In genomic region chr11:54171175-54171574, GRCm38 (mm10) we compare ENCODE assay signal across 25 mouse cellular contexts.
DNase-seq lines count a peak whose midpoint lies in the region; ATAC-seq and TF ChIP-seq lines count a peak whose summit lies in the region.
"Had no signal": no experiment of that assay in that cellular context is flagged by ENCODE, and none has a peak within 500 bp of the region (broad histone marks: within the 10 kb centered on the region; RNA-seq: fewer than 3 reads in every experiment).

No protein-coding gene starts in this region.

- 0 out of 2 replicates have a peak, but pooled peaks have one; percentile 32 for ATAC-seq in common myeloid progenitor, adult 5-6 weeks (replicated peaks; ENCODE audit: low read depth, poor library complexity, severe bottlenecking)
- ATAC-seq in megakaryocyte, adult 5-6 weeks (ENCODE audit: poor library complexity, severe bottlenecking): peak; percentile 60; the same call in 1 of the 2 replicates
- no peak for ATAC-seq in activated CD4-positive, CD25-positive, alpha-beta regulatory T cell, adult 4 months
- ATAC-seq: CD4-positive, CD25-positive, alpha-beta regulatory T cell, adult 4 months; forebrain, embryonic 15.5 days; hindbrain, embryonic 16.5 days; intestine, embryonic 16.5 days had no signal

- peaks cover 20% of the 10 kb centered on the region for H3K9me3 ChIP-seq in CH12.LX (replicated peaks; ENCODE audit: low read length)
- H3K9me3 ChIP-seq: embryonic facial prominence, embryonic 10.5 days; embryonic facial prominence, embryonic 13.5 days; forebrain, embryonic 12.5 days; forebrain, embryonic 15.5 days; hindbrain, embryonic 13.5 days had no signal

- H3K36me3 ChIP-seq in CH12.LX (replicated peaks in 1 of 2; ENCODE audit: control insufficient read depth in 1 of 2, insufficient read depth in 1 of 2, low read length in 1 of 2): no peaks in the 10 kb centered on the region
- H3K36me3 ChIP-seq: embryonic facial prominence, embryonic 10.5 days; embryonic facial prominence, embryonic 13.5 days; forebrain, embryonic 12.5 days; forebrain, embryonic 15.5 days; hindbrain, embryonic 10.5 days; hindbrain, embryonic 13.5 days had no signal

- H3K27ac ChIP-seq in CH12.LX (ENCODE audit: insufficient read depth, low read depth): no peak overlapping the region
- H3K27ac ChIP-seq: embryonic facial prominence, embryonic 10.5 days; embryonic facial prominence, embryonic 13.5 days; forebrain, embryonic 12.5 days; forebrain, embryonic 15.5 days; hindbrain, embryonic 10.5 days; hindbrain, embryonic 13.5 days had no signal

- peaks cover 2 to 21% of the 10 kb centered on the region in 2 experiments; a peak in 3 of 4 replicates for H3K4me1 ChIP-seq in CH12.LX (ENCODE audit: control insufficient read depth in 1 of 2, insufficient read depth in 2 of 2)
- H3K4me1 ChIP-seq: embryonic facial prominence, embryonic 10.5 days; embryonic facial prominence, embryonic 13.5 days; forebrain, embryonic 15.5 days; hindbrain, embryonic 10.5 days; hindbrain, embryonic 13.5 days had no signal

- in situ Hi-C loops in CH12.LX (cut with MboI; ENCODE audit: low pct_ligation_motif_present, low pct_unique_long_range_greater_than_20kb, low sequenced_read_pairs): no loop called here

- no peak for TF ChIP-seq CTCF in CH12.LX (conservative IDR thresholded peaks at IDR 0.05 in 1 of 2, IDR thresholded peaks at IDR 0.05 in 1 of 2; ENCODE audit: low read depth in 2 of 2, low read length in 2 of 2)

- H3K4me2 ChIP-seq in CH12.LX (ENCODE audit: insufficient read depth, low read depth, poor library complexity, severe bottlenecking): peak overlapping the region; percentile 65; the same call in 1 of the 2 replicates
- H3K4me2 ChIP-seq: embryonic facial prominence, embryonic 13.5 days; forebrain, embryonic 12.5 days; forebrain, embryonic 15.5 days; heart, embryonic 11.5 days; hindbrain, embryonic 13.5 days had no signal

- H3K9ac ChIP-seq in CH12.LX (ENCODE audit: insufficient read depth, low read depth): no peak overlapping the region
- H3K9ac ChIP-seq: embryonic facial prominence, embryonic 13.5 days; forebrain, embryonic 12.5 days; forebrain, embryonic 15.5 days; hindbrain, embryonic 13.5 days had no signal

- H3K79me2 ChIP-seq in CH12.LX (replicated peaks; ENCODE audit: control insufficient read depth, extremely low read depth, insufficient read depth, poor library complexity, severe bottlenecking): no peaks in the 10 kb centered on the region

- dilution Hi-C loops in CH12.LX (cut with MboI; ENCODE audit: extremely low pct_ligation_motif_present, extremely low pct_unique_long_range_greater_than_20kb, low sequenced_read_pairs): no loop called here

- TF ChIP-seq POLR2A in CH12.LX (IDR thresholded peaks at IDR 0.05; ENCODE audit: low read depth, low read length): no peak

- no peak for TF ChIP-seq RAD21 in CH12.LX (IDR thresholded peaks at IDR 0.05; ENCODE audit: low read depth, low read length)

- no peak overlapping the region for H3K4me3 ChIP-seq in CH12.LX (replicated peaks in 1 of 3; ENCODE audit: low read depth in 2 of 3, low read length in 2 of 3, poor library complexity in 1 of 3)
- H3K4me3 ChIP-seq: embryonic facial prominence, embryonic 10.5 days; embryonic facial prominence, embryonic 13.5 days; erythroblast, embryonic 14.5 days; forebrain, embryonic 12.5 days; forebrain, embryonic 15.5 days; hindbrain, embryonic 10.5 days; hindbrain, embryonic 13.5 days had no signal

- H3K27me3 ChIP-seq in CH12.LX (replicated peaks): no peaks in the 10 kb centered on the region
- H3K27me3 ChIP-seq: embryonic facial prominence, embryonic 13.5 days; forebrain, embryonic 12.5 days; forebrain, embryonic 15.5 days; hindbrain, embryonic 13.5 days had no signal

- DNase-seq in CH12.LX (ENCODE audit: extremely low read depth): no peak
- no peak for DNase-seq in cerebellum, adult 18-20 months
- DNase-seq in gastrocnemius, postnatal 14 days: no peak
- no peak for DNase-seq in yolk sac, embryonic 10.5 days (ENCODE audit: low spot score)
- DNase-seq: adrenal gland, adult 8-10 months; adrenal gland, postnatal 25 days; cerebellum, adult 11-12 months; cerebellum, adult 9-10 months; cerebellum, postnatal 14 days; embryo, embryonic 11 days; gastrocnemius, postnatal 36 days had no signal

- TF ChIP-seq EP300 in CH12.LX (IDR thresholded peaks at IDR 0.05; ENCODE audit: low read length): no peak; the same call in 1 of the 2 replicates

- intact Hi-C loops in gastrocnemius, postnatal 14 days (cut with DNase I; ENCODE audit: low total_unique reads): no loop called here

TF ChIP-seq in CH12.LX, 34 proteins besides CTCF, POLR2A, EP300 and RAD21:
- TF ChIP-seq E2F4 (IDR thresholded peaks at IDR 0.05; ENCODE audit: insufficient replicate concordance, low read depth, low read length) (no peak), TBP (conservative IDR thresholded peaks at IDR 0.05; ENCODE audit: low read depth, low read length) (no peak), MAX (IDR thresholded peaks at IDR 0.05; ENCODE audit: low read length) (no peak), ZMIZ1 (IDR thresholded peaks at IDR 0.05; ENCODE audit: low read depth, low read length) (no peak), UBTF (IDR thresholded peaks at IDR 0.05; ENCODE audit: low read depth, low read length) (no peak), MYC (IDR thresholded peaks at IDR 0.05; ENCODE audit: low read depth, low read length) (no peak), SIN3A (IDR thresholded peaks at IDR 0.05; ENCODE audit: low read length) (no peak), SMC3 (IDR thresholded peaks at IDR 0.05; ENCODE audit: low read depth, low read length) (no peak), CHD1 (IDR thresholded peaks at IDR 0.05; ENCODE audit: low read depth, low read length) (no peak), TCF12 (IDR thresholded peaks at IDR 0.05; ENCODE audit: low read depth, low read length) (no peak), ELF1 (IDR thresholded peaks at IDR 0.05; ENCODE audit: low read depth, low read length) (no peak), MAFK (IDR thresholded peaks at IDR 0.05; ENCODE audit: insufficient replicate concordance, low read length) (no peak)
